Mouse (Mus musculus): Measurements from ENCODE around the gene Fam83f. TPM values are rescaled to one million over a fixed set of nuclear protein-coding genes. Genes with fewer than 3 reads are reported as not detected.

Gene Fam83f
- polyA plus RNA-seq, 1 experiment: 0.01 TPM

DNA sequence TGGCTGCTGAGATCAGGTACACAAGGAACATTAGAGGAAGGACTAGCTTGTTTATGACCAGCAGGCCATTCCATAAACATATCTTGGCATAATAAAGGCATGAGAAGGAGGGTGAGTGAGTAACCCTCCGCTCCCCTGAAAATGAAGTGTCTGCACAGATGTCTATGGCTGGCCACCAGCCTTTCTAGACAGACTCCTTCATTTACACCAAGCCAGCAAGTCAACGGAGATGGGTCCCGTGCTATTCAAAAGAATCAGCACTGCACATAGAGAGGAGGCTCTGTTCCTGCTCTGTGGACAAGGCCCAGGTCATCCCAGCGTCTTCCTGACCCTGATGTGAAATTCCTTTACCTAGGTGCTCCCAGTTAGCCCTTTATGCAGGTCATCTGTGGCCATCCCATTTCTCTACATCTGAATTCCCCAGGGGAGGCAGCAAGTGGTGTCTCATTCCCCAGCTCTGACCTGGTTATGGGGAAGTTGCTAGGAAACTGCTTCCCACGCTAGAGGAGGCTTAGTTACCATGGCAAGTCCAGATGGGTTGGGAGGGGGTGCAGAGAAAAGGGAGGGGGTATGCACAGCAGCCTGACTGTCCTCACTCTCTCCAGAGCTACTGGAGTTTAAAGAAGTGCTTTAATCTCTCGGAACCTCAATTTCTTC is 12.7 kb upstream of the Fam83f start:
- Histone ChIP-seq H3K4me3 (ENCODE audit: insufficient read depth, poor library complexity, severe bottlenecking) (no peak overlapping the region), H3K79me2 (ENCODE audit: control insufficient read depth, insufficient read depth) (no peaks in the 10 kb centered on the region), H3K79me3 (ENCODE audit: low read depth) (no peaks in the 10 kb centered on the region), H3K27me3 (ENCODE audit: control insufficient read depth, insufficient read depth, insufficient read length) (no peaks in the 10 kb centered on the region), H3K36me3 (ENCODE audit: control insufficient read depth, insufficient read depth) (no peaks in the 10 kb centered on the region), H3ac (ENCODE audit: control insufficient read depth, insufficient read length, low read depth) (no peak overlapping the region)
- TF ChIP-seq MAX (IDR thresholded peaks at IDR 0.05) (no peak), CEBPB (IDR thresholded peaks at IDR 0.05; ENCODE audit: low read depth) (no peak), FOSL1 (IDR thresholded peaks at IDR 0.05; ENCODE audit: insufficient read depth, low read length, poor library complexity, severe bottlenecking) (no peak), MYOD1 (IDR thresholded peaks at IDR 0.05; ENCODE audit: control insufficient read depth, insufficient read length, low read depth) (no peak), CTCF (IDR thresholded peaks at IDR 0.05; ENCODE audit: control insufficient read depth, insufficient read depth, insufficient read length) (no peak), MYOG (IDR thresholded peaks at IDR 0.05; ENCODE audit: control insufficient read depth, extremely low read depth, insufficient read length) (no peak), USF1 (IDR thresholded peaks at IDR 0.05; ENCODE audit: low read depth) (no peak)

DNA sequence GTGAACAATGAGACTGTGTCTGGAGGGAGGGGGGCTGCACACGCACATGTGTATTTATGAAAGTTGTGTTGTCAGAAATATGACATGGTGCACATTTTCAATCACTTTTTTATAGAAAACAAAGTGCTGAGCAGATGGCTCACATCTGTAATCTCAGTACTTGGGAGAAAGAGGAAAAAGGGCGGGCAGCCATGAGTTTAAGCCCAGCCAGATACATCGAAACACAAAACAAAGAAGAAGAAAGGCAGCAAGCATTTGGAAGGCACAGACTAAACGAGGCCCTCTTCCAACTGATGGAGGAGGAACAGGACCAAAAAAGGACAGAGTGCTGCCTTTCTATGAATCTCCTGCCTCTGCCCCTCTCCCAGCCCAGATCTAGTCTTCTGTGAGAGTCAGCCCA is 10.7 kb upstream of the Fam83f start:
- no peaks in the 10 kb centered on the region for H3K36me3 ChIP-seq (ENCODE audit: control insufficient read depth, insufficient read depth)
- H3K27me3 ChIP-seq (ENCODE audit: control insufficient read depth, insufficient read depth, insufficient read length): no peaks in the 10 kb centered on the region
- no peak for TF ChIP-seq MYOG (IDR thresholded peaks at IDR 0.05; ENCODE audit: control insufficient read depth, extremely low read depth, insufficient read length)
- TF ChIP-seq MAX (IDR thresholded peaks at IDR 0.05): no peak
- TF ChIP-seq FOSL1 (IDR thresholded peaks at IDR 0.05; ENCODE audit: insufficient read depth, low read length, poor library complexity, severe bottlenecking): no peak
- H3K79me3 ChIP-seq (ENCODE audit: low read depth): no peaks in the 10 kb centered on the region
- H3ac ChIP-seq (ENCODE audit: control insufficient read depth, insufficient read length, low read depth): no peak overlapping the region
- no peaks in the 10 kb centered on the region for H3K79me2 ChIP-seq (ENCODE audit: control insufficient read depth, insufficient read depth)
- H3K4me3 ChIP-seq (ENCODE audit: insufficient read depth, poor library complexity, severe bottlenecking): no peak overlapping the region

DNA sequence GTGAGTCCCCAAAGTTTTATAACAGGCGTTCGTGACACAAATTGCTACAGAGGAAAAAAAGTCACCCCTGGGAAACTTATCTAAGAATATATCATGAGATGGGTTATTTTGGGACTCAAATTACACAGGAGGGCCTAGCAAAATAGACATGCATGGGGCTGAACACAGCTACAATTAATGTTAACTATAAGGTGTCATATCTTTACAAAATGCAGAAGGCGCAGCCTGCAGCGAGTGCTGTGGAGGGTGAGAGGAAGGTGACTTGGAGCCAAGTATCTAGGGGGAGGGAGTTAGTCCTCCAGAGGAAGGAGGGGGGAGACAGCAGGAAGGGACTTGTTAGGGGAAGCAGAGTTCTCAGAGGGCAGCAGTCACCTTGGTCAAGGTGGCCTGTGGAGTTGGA is 7.2 kb upstream of the Fam83f start:
- Histone ChIP-seq H3K79me3 (ENCODE audit: low read depth) (no peaks in the 10 kb centered on the region), H3ac (ENCODE audit: control insufficient read depth, insufficient read length, low read depth) (no peak overlapping the region), H3K36me3 (ENCODE audit: control insufficient read depth, insufficient read depth) (no peaks in the 10 kb centered on the region), H3K79me2 (ENCODE audit: control insufficient read depth, insufficient read depth) (no peaks in the 10 kb centered on the region), H3K4me3 (ENCODE audit: insufficient read depth, poor library complexity, severe bottlenecking) (no peak overlapping the region), H3K27me3 (ENCODE audit: control insufficient read depth, insufficient read depth, insufficient read length) (no peaks in the 10 kb centered on the region)
- TF ChIP-seq MYOG (IDR thresholded peaks at IDR 0.05; ENCODE audit: control insufficient read depth, extremely low read depth, insufficient read length): no peak
- no peak for TF ChIP-seq CEBPB (IDR thresholded peaks at IDR 0.05; ENCODE audit: low read depth)
- no peak for TF ChIP-seq MYOD1 (IDR thresholded peaks at IDR 0.05; ENCODE audit: control insufficient read depth, insufficient read length, low read depth)
- TF ChIP-seq FOSL1 (IDR thresholded peaks at IDR 0.05; ENCODE audit: insufficient read depth, low read length, poor library complexity, severe bottlenecking): no peak
- no peak for TF ChIP-seq CTCF (IDR thresholded peaks at IDR 0.05; ENCODE audit: control insufficient read depth, insufficient read depth, insufficient read length)
- TF ChIP-seq MAX (IDR thresholded peaks at IDR 0.05): no peak
- no peak for TF ChIP-seq USF1 (IDR thresholded peaks at IDR 0.05; ENCODE audit: low read depth)

DNA sequence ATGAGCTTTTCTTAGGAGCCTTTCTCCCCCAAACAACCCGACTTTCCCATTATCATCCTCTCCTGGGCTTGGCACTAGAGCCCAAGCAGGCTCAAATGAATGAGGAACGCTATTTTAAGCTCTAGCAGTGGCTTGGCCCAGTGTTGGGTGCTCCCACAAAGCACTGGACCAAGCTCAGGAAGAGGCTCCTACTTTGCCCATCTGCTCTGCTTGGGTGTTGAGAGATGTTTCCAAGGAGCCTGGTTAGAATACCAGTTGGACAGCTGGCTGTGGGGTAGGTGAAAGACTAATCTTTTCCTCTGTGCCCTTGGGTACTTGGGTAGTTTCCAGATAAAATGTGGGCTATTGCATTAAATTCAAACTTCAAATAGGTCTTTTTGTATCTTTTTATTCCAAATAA is 1.2 kb downstream of the Fam83f start:
- Histone ChIP-seq H3K36me3 (ENCODE audit: control insufficient read depth, insufficient read depth) (no peaks in the 10 kb centered on the region), H3K4me3 (ENCODE audit: insufficient read depth, poor library complexity, severe bottlenecking) (no peak overlapping the region), H3K79me3 (ENCODE audit: low read depth) (no peaks in the 10 kb centered on the region), H3K79me2 (ENCODE audit: control insufficient read depth, insufficient read depth) (no peaks in the 10 kb centered on the region), H3ac (ENCODE audit: control insufficient read depth, insufficient read length, low read depth) (no peak overlapping the region), H3K27me3 (ENCODE audit: control insufficient read depth, insufficient read depth, insufficient read length) (no peaks in the 10 kb centered on the region)
- TF ChIP-seq CTCF (IDR thresholded peaks at IDR 0.05; ENCODE audit: control insufficient read depth, insufficient read depth, insufficient read length): no peak
- no peak for TF ChIP-seq USF1 (IDR thresholded peaks at IDR 0.05; ENCODE audit: low read depth)
- no peak for TF ChIP-seq MAX (IDR thresholded peaks at IDR 0.05)
- no peak for TF ChIP-seq MYOD1 (IDR thresholded peaks at IDR 0.05; ENCODE audit: control insufficient read depth, insufficient read length, low read depth)
- TF ChIP-seq FOSL1 (IDR thresholded peaks at IDR 0.05; ENCODE audit: insufficient read depth, low read length, poor library complexity, severe bottlenecking): no peak
- TF ChIP-seq MYOG (IDR thresholded peaks at IDR 0.05; ENCODE audit: control insufficient read depth, extremely low read depth, insufficient read length): no peak
- no peak for TF ChIP-seq CEBPB (IDR thresholded peaks at IDR 0.05; ENCODE audit: low read depth)

- Histone ChIP-seq H3K27me3 (ENCODE audit: control insufficient read depth, insufficient read depth, insufficient read length) (no peaks in the 10 kb centered on the region), H3K36me3 (ENCODE audit: control insufficient read depth, insufficient read depth) (no peaks in the 10 kb centered on the region), H3K79me2 (ENCODE audit: control insufficient read depth, insufficient read depth) (no peaks in the 10 kb centered on the region), H3K4me3 (ENCODE audit: insufficient read depth, poor library complexity, severe bottlenecking) (no peak overlapping the region), H3ac (ENCODE audit: control insufficient read depth, insufficient read length, low read depth) (no peak overlapping the region), H3K79me3 (ENCODE audit: low read depth) (no peaks in the 10 kb centered on the region)
- no peak for TF ChIP-seq FOSL1 (IDR thresholded peaks at IDR 0.05; ENCODE audit: insufficient read depth, low read length, poor library complexity, severe bottlenecking)
- no peak for TF ChIP-seq MAX (IDR thresholded peaks at IDR 0.05)
- no peak for TF ChIP-seq CEBPB (IDR thresholded peaks at IDR 0.05; ENCODE audit: low read depth)
- no peak for TF ChIP-seq USF1 (IDR thresholded peaks at IDR 0.05; ENCODE audit: low read depth)
Observed at GRCm38 (mm10) chr15:80673337-80674095, 1.9 kb downstream of the Fam83f start.

- no peaks in the 10 kb centered on the region for H3K79me2 ChIP-seq (ENCODE audit: control insufficient read depth, insufficient read depth)
- H3K79me3 ChIP-seq (ENCODE audit: low read depth): no peaks in the 10 kb centered on the region
- H3K27me3 ChIP-seq (ENCODE audit: control insufficient read depth, insufficient read depth, insufficient read length): no peaks in the 10 kb centered on the region
- H3K36me3 ChIP-seq (ENCODE audit: control insufficient read depth, insufficient read depth): no peaks in the 10 kb centered on the region
- no peak overlapping the region for H3ac ChIP-seq (ENCODE audit: control insufficient read depth, insufficient read length, low read depth)
- TF ChIP-seq MYOD1 (IDR thresholded peaks at IDR 0.05; ENCODE audit: control insufficient read depth, insufficient read length, low read depth) (no peak), CEBPB (IDR thresholded peaks at IDR 0.05; ENCODE audit: low read depth) (no peak), FOSL1 (IDR thresholded peaks at IDR 0.05; ENCODE audit: insufficient read depth, low read length, poor library complexity, severe bottlenecking) (no peak)
- no peak overlapping the region for H3K4me3 ChIP-seq (ENCODE audit: insufficient read depth, poor library complexity, severe bottlenecking)
Observed at GRCm38 (mm10) chr15:80674700-80675099, 3.1 kb downstream of the Fam83f start.
